In genomic region chr17:74501085-74501484, GRCm38 (mm10) we compare ENCODE assay signal across 29 mouse cellular contexts. TPM values are rescaled to one million over a fixed set of nuclear protein-coding genes. Genes with fewer than 3 reads are reported as not detected.
DNase-seq lines count a peak whose midpoint lies in the region; ATAC-seq and TF ChIP-seq lines count a peak whose summit lies in the region.
"Had no signal": no experiment of that assay in that cellular context is flagged by ENCODE, and none has a peak within 500 bp of the region (broad histone marks: within the 10 kb centered on the region; RNA-seq: fewer than 3 reads in every experiment).

No protein-coding gene starts in this region.

- peaks cover 9% of the 10 kb centered on the region for H3K36me3 ChIP-seq in heart, adult 2 months (ENCODE audit: control insufficient read depth, insufficient read depth, low read length)
- H3K36me3 ChIP-seq in CH12.LX (replicated peaks in 1 of 2; ENCODE audit: control insufficient read depth in 1 of 2, insufficient read depth in 1 of 2, low read length in 1 of 2) = peaks cover 14 to 44% of the 10 kb centered on the region in 2 experiments
- H3K36me3 ChIP-seq in splenic B cell, adult 2 months (ENCODE audit: control insufficient read depth, insufficient read depth, low read length, poor library complexity, severe bottlenecking) = peaks cover 18% of the 10 kb centered on the region; the same call in 1 of the 2 replicates
- peaks cover 22% of the 10 kb centered on the region for H3K36me3 ChIP-seq in midbrain, embryonic 16.5 days (ENCODE audit: control insufficient read depth, insufficient read depth, low read length)

- intact Hi-C loops in heart, adult 2 months (cut with DNase I) = no loop called here

- H3K79me2 ChIP-seq in heart, adult 2 months (replicated peaks; ENCODE audit: control insufficient read depth, insufficient read depth, low read length) = no peaks in the 10 kb centered on the region
- no peaks in the 10 kb centered on the region for H3K79me2 ChIP-seq in CH12.LX (replicated peaks; ENCODE audit: control insufficient read depth, extremely low read depth, insufficient read depth, poor library complexity, severe bottlenecking)

- peak; percentile 28 for DNase-seq in heart, adult 11 months
- no peak for DNase-seq in heart, adult 2 months
- no peak for DNase-seq in CH12.LX (ENCODE audit: extremely low read depth)
- DNase-seq in splenic B cell, adult 2 months (ENCODE audit: low read depth, low spot score) = peak; percentile 47
- DNase-seq in urinary bladder, postnatal 4 days (ENCODE audit: low spot score in 2 of 2) = no peak
- DNase-seq in urinary bladder, adult 18-20 months (ENCODE audit: low spot score in 2 of 2) = no peak
- DNase-seq: cerebellum, adult 8-10 months; cerebellum, postnatal 25 days; gastrocnemius, postnatal 25 days; heart, adult 18-20 months; heart, postnatal 4 days; kidney, adult 8-10 months; kidney, postnatal 4 days; layer of hippocampus, postnatal 36 days; left cerebral cortex, postnatal 4 days; liver, embryonic 13.5 days; lung, embryonic 14.5 days had no signal

- in situ Hi-C loops in CH12.LX (cut with MboI; ENCODE audit: low pct_ligation_motif_present, low pct_unique_long_range_greater_than_20kb, low sequenced_read_pairs) = no loop called here

- TF ChIP-seq RAD21 in CH12.LX (IDR thresholded peaks at IDR 0.05; ENCODE audit: low read depth, low read length) = no peak

- dilution Hi-C loops in CH12.LX (cut with MboI; ENCODE audit: extremely low pct_ligation_motif_present, extremely low pct_unique_long_range_greater_than_20kb, low sequenced_read_pairs) = no loop called here

- no peaks in the 10 kb centered on the region for H3K9me3 ChIP-seq in CH12.LX (replicated peaks; ENCODE audit: low read length)
- H3K9me3 ChIP-seq in midbrain, embryonic 16.5 days (replicated peaks; ENCODE audit: control insufficient read depth, low read length, poor library complexity, severe bottlenecking) = no peaks in the 10 kb centered on the region
- H3K9me3 ChIP-seq: forebrain, embryonic 15.5 days; heart, embryonic 12.5 days; hindbrain, embryonic 13.5 days; liver, embryonic 13.5 days; midbrain, embryonic 10.5 days; midbrain, embryonic 15.5 days; neural tube, embryonic 12.5 days; stomach, embryonic 15.5 days had no signal

- peak; percentile 59 for ATAC-seq in erythroblast, adult 5-6 weeks (replicated peaks; ENCODE audit: low FRiP score, poor library complexity, severe bottlenecking)
- no peak for ATAC-seq in midbrain, embryonic 16.5 days
- ATAC-seq: forebrain, embryonic 15.5 days; midbrain, embryonic 15.5 days; Patski had no signal

- H3K27me3 ChIP-seq in heart, adult 2 months (ENCODE audit: control insufficient read depth, insufficient read depth, low read length) = no peaks in the 10 kb centered on the region
- no peaks in the 10 kb centered on the region for H3K27me3 ChIP-seq in CH12.LX (replicated peaks)
- no peaks in the 10 kb centered on the region for H3K27me3 ChIP-seq in splenic B cell, adult 2 months (ENCODE audit: control insufficient read depth, insufficient read depth, low read length, poor library complexity, severe bottlenecking)
- no peaks in the 10 kb centered on the region for H3K27me3 ChIP-seq in midbrain, embryonic 16.5 days (ENCODE audit: control insufficient read depth, insufficient read depth, low read depth, low read length)
- H3K27me3 ChIP-seq: forebrain, embryonic 15.5 days; heart, embryonic 12.5 days; hindbrain, embryonic 13.5 days; liver, embryonic 13.5 days; midbrain, embryonic 15.5 days; neural tube, embryonic 12.5 days; Patski; stomach, embryonic 15.5 days had no signal

- TF ChIP-seq CTCF in heart, adult 2 months (IDR thresholded peaks at IDR 0.05) = no peak
- no peak for TF ChIP-seq CTCF in CH12.LX (conservative IDR thresholded peaks at IDR 0.05 in 1 of 2, IDR thresholded peaks at IDR 0.05 in 1 of 2; ENCODE audit: low read depth in 2 of 2, low read length in 2 of 2)

- TF ChIP-seq EP300 in heart, adult 2 months (IDR thresholded peaks at IDR 0.05; ENCODE audit: insufficient read depth, low read depth, low read length) = no peak
- TF ChIP-seq EP300 in CH12.LX (IDR thresholded peaks at IDR 0.05; ENCODE audit: low read length) = no peak

- H3K9ac ChIP-seq in heart, adult 2 months (ENCODE audit: low read depth, low read length) = no peak overlapping the region
- H3K9ac ChIP-seq in CH12.LX (ENCODE audit: insufficient read depth, low read depth) = no peak overlapping the region
- H3K9ac ChIP-seq in midbrain, embryonic 16.5 days (ENCODE audit: low read depth, low read length) = no peak overlapping the region
- H3K9ac ChIP-seq: forebrain, embryonic 15.5 days; heart, embryonic 12.5 days; hindbrain, embryonic 13.5 days; liver, embryonic 13.5 days; lung, embryonic 14.5 days; midbrain, embryonic 15.5 days; neural tube, embryonic 12.5 days; stomach, embryonic 15.5 days had no signal

- H3K4me1 ChIP-seq in heart, adult 2 months (ENCODE audit: control insufficient read depth, insufficient read depth, low read length) = no peaks in the 10 kb centered on the region
- peaks cover 0 to 7% of the 10 kb centered on the region in 2 experiments; a peak in 1 of 4 replicates for H3K4me1 ChIP-seq in CH12.LX (ENCODE audit: control insufficient read depth in 1 of 2, insufficient read depth in 2 of 2)
- H3K4me1 ChIP-seq in midbrain, embryonic 16.5 days (ENCODE audit: control insufficient read depth, insufficient read depth, low read length) = no peaks in the 10 kb centered on the region
- H3K4me1 ChIP-seq: forebrain, embryonic 15.5 days; heart, embryonic 12.5 days; hindbrain, embryonic 13.5 days; liver, embryonic 13.5 days; midbrain, embryonic 10.5 days; midbrain, embryonic 15.5 days; neural tube, embryonic 12.5 days; stomach, embryonic 15.5 days had no signal

- no peak overlapping the region for H3K4me3 ChIP-seq in heart, adult 2 months
- H3K4me3 ChIP-seq in CH12.LX (replicated peaks in 1 of 3; ENCODE audit: low read depth in 2 of 3, low read length in 2 of 3, poor library complexity in 1 of 3) = no peak overlapping the region
- no peak overlapping the region for H3K4me3 ChIP-seq in midbrain, embryonic 16.5 days (ENCODE audit: low read depth, low read length)
- H3K4me3 ChIP-seq: forebrain, embryonic 15.5 days; heart, embryonic 12.5 days; hindbrain, embryonic 13.5 days; liver, embryonic 13.5 days; midbrain, embryonic 10.5 days; midbrain, embryonic 15.5 days; myocyte; neural tube, embryonic 12.5 days; stomach, embryonic 15.5 days had no signal

- TF ChIP-seq POLR2A in heart, adult 2 months (IDR thresholded peaks at IDR 0.05; ENCODE audit: insufficient read depth, low read depth, low read length) = no peak
- no peak for TF ChIP-seq POLR2A in CH12.LX (IDR thresholded peaks at IDR 0.05; ENCODE audit: low read depth, low read length)

- H3K27ac ChIP-seq in heart, adult 2 months = no peak overlapping the region
- no peak overlapping the region for H3K27ac ChIP-seq in CH12.LX (ENCODE audit: insufficient read depth, low read depth)
- H3K27ac ChIP-seq in midbrain, embryonic 16.5 days (ENCODE audit: low read length) = no peak overlapping the region
- H3K27ac ChIP-seq: forebrain, embryonic 15.5 days; hindbrain, embryonic 13.5 days; kidney, postnatal 0 days; liver, embryonic 13.5 days; midbrain, embryonic 10.5 days; midbrain, embryonic 15.5 days; neural tube, embryonic 12.5 days; stomach, embryonic 15.5 days had no signal

- H3K4me2 ChIP-seq in CH12.LX (ENCODE audit: insufficient read depth, low read depth, poor library complexity, severe bottlenecking) = no peak overlapping the region
- no peak overlapping the region for H3K4me2 ChIP-seq in midbrain, embryonic 16.5 days (ENCODE audit: low read length)
- H3K4me2 ChIP-seq: forebrain, embryonic 15.5 days; heart, embryonic 12.5 days; hindbrain, embryonic 13.5 days; liver, embryonic 13.5 days; lung, embryonic 14.5 days; midbrain, embryonic 15.5 days; neural tube, embryonic 12.5 days; stomach, embryonic 15.5 days had no signal

TF ChIP-seq in CH12.LX, 34 proteins besides CTCF, POLR2A, EP300 and RAD21 (continues in another document):
- TF ChIP-seq RCOR1 (conservative IDR thresholded peaks at IDR 0.05; ENCODE audit: low read depth, low read length) = no peak
- TF ChIP-seq MAX (IDR thresholded peaks at IDR 0.05; ENCODE audit: low read length) = no peak
- TF ChIP-seq JUND (conservative IDR thresholded peaks at IDR 0.05; ENCODE audit: low read depth, low read length) = no peak
- TF ChIP-seq GABPA (IDR thresholded peaks at IDR 0.05; ENCODE audit: insufficient replicate concordance, low read depth, low read length) = no peak
- no peak for TF ChIP-seq HCFC1 (IDR thresholded peaks at IDR 0.05; ENCODE audit: low read depth, low read length)
- TF ChIP-seq SMC3 (IDR thresholded peaks at IDR 0.05; ENCODE audit: low read depth, low read length) = no peak
- no peak for TF ChIP-seq KAT2A (IDR thresholded peaks at IDR 0.05; ENCODE audit: insufficient replicate concordance, low read length)

RNA-seq across cellular contexts. Expression of gene Yipf4, which starts 11.8 kb away (rescaled TPM):
- 10 to 100 TPM; 65.9 to 71.1 TPM for total RNA-seq in heart, adult 2 months (2021)
- 14.6 and 30.2 TPM in 2 replicates for polyA plus RNA-seq in heart, adult 2 months (2012; rRNA removed)
- total RNA-seq in CH12.LX (2012; rRNA removed) (28.9 and 32.9 TPM in 2 replicates), CH12.LX (2014; rRNA removed) (77.7 and 81.3 TPM in 2 replicates)
- 41.6 and 42.8 TPM in 2 replicates for polyA plus RNA-seq in CH12.LX (2012; ENCODE audit: insufficient read length, low read depth)
- total RNA-seq in erythroblast, adult 5-6 weeks (2015; ENCODE audit: low replicate concordance) = 280 and 306 TPM in 2 replicates
- total RNA-seq in erythroblast, adult 5-6 weeks (2017; ENCODE audit: low replicate concordance) = 409 and 455 TPM in 2 replicates
- polyA plus RNA-seq in midbrain, embryonic 16.5 days (2015; fragmentation: Nextera tagmentation; extraction: Ambion mirVana) = 45.8 and 53.0 TPM in 2 replicates

RNA-seq across cellular contexts. Expression of gene Birc6, which starts 27.0 kb away (rescaled TPM):
- total RNA-seq in heart, adult 2 months (2021) = 10 to 100 TPM; 60.5 to 65.9 TPM
- 42.7 and 65.6 TPM in 2 replicates for polyA plus RNA-seq in heart, adult 2 months (2012; rRNA removed)
- 57.2 and 65.6 TPM in 2 replicates for total RNA-seq in CH12.LX (2012; rRNA removed)
- 45.3 and 55.5 TPM in 2 replicates for total RNA-seq in CH12.LX (2014; rRNA removed)
- 61.3 and 78.7 TPM in 2 replicates for polyA plus RNA-seq in CH12.LX (2012; ENCODE audit: insufficient read length, low read depth)
- total RNA-seq in erythroblast, adult 5-6 weeks (2015; ENCODE audit: low replicate concordance) = 54.4 and 88.6 TPM in 2 replicates
- total RNA-seq in erythroblast, adult 5-6 weeks (2017; ENCODE audit: low replicate concordance) = 40.4 and 48.6 TPM in 2 replicates
- 85.9 and 91.5 TPM in 2 replicates for polyA plus RNA-seq in midbrain, embryonic 16.5 days (2015; fragmentation: Nextera tagmentation; extraction: Ambion mirVana)

RNA-seq across cellular contexts. Expression of gene Nlrc4, which starts 42.1 kb away (rescaled TPM):
- total RNA-seq in heart, adult 2 months (2021) = under 1 TPM; 0.27 to 0.39 TPM
- polyA plus RNA-seq in heart, adult 2 months (2012; rRNA removed) = 0.12 and 0.23 TPM in 2 replicates
- total RNA-seq in CH12.LX (2012; rRNA removed) (1.9 and 2.0 TPM in 2 replicates), CH12.LX (2014; rRNA removed) (3.3 and 4.3 TPM in 2 replicates)
- 5.9 and 6.0 TPM in 2 replicates for polyA plus RNA-seq in CH12.LX (2012; ENCODE audit: insufficient read length, low read depth)
- 1.3 and 2.9 TPM in 2 replicates for total RNA-seq in erythroblast, adult 5-6 weeks (2015; ENCODE audit: low replicate concordance)
- total RNA-seq in erythroblast, adult 5-6 weeks (2017; ENCODE audit: low replicate concordance) = 1.1 and 1.3 TPM in 2 replicates
- polyA plus RNA-seq in midbrain, embryonic 16.5 days (2015; fragmentation: Nextera tagmentation; extraction: Ambion mirVana) = 0.27 and 0.33 TPM in 2 replicates

Comparison
In these comparisons a context has a peak if more than half of its experiments do, and no peak if none do; other contexts are left out.
1. DNase-seq: peak in heart, adult 11 months (single experiment) and splenic B cell, adult 2 months (single experiment); none in heart, adult 2 months (0 of 2), CH12.LX (single experiment), urinary bladder, postnatal 4 days (0 of 2) and urinary bladder, adult 18-20 months (0 of 2).